Mouse (Mus musculus): ENCODE results near the gene Mapre3. TPM values are rescaled to one million over a fixed set of nuclear protein-coding genes. Genes with fewer than 3 reads are reported as not detected.
A peak's percentile ranks its signal among the peaks of the same experiment; 100 is the strongest.

Mapre3 gene
- total and polyA plus RNA-seq, 3 experiments = 0.28 to 2.3 (median 1.6) TPM

GRCm38 (mm10) chr5:30915456-30915855, 101.0 kb downstream of the Mapre3 start:
- no peak for DNase-seq (ENCODE audit: extremely low read depth)
- in situ Hi-C loops (cut with MboI; ENCODE audit: low pct_ligation_motif_present, low pct_unique_long_range_greater_than_20kb, low sequenced_read_pairs) (no loop called here), dilution Hi-C loops (cut with MboI; ENCODE audit: extremely low pct_ligation_motif_present, extremely low pct_unique_long_range_greater_than_20kb, low sequenced_read_pairs) (no loop called here)

More at GRCm38 (mm10) chr5:30915456-30915855, 101.0 kb downstream of the Mapre3 start:
- H3K4me1 ChIP-seq (ENCODE audit: control insufficient read depth in 1 of 2, insufficient read depth in 2 of 2) = peaks cover 7 to 21% of the 10 kb centered on the region in 2 experiments
- peaks cover 45% of the 10 kb centered on the region for H3K27me3 ChIP-seq (replicated peaks)
- H3K79me2 ChIP-seq (replicated peaks; ENCODE audit: control insufficient read depth, extremely low read depth, insufficient read depth, poor library complexity, severe bottlenecking) = no peaks in the 10 kb centered on the region
- H3K4me3 ChIP-seq (replicated peaks in 1 of 3; ENCODE audit: low read depth in 2 of 3, low read length in 2 of 3, poor library complexity in 1 of 3) = no peak overlapping the region
- H3K4me2 ChIP-seq (ENCODE audit: insufficient read depth, low read depth, poor library complexity, severe bottlenecking) = no peak overlapping the region
- no peaks in the 10 kb centered on the region for H3K9me3 ChIP-seq (replicated peaks; ENCODE audit: low read length)
- no peaks in the 10 kb centered on the region for H3K36me3 ChIP-seq (replicated peaks in 1 of 2; ENCODE audit: control insufficient read depth in 1 of 2, insufficient read depth in 1 of 2, low read length in 1 of 2)
- no peak overlapping the region for H3K27ac ChIP-seq (ENCODE audit: insufficient read depth, low read depth)
- TF ChIP-seq MXI1 (IDR thresholded peaks at IDR 0.05; ENCODE audit: low read depth, low read length) (no peak), MEF2A (IDR thresholded peaks at IDR 0.05; ENCODE audit: borderline replicate concordance, low read depth, low read length) (0 out of 2 replicates have a peak, but pooled peaks have one; percentile 2)
- no peak overlapping the region for H3K9ac ChIP-seq (ENCODE audit: insufficient read depth, low read depth)

Other genes with a start within 250 kb of the Mapre3 start
- not detected in 2 replicates for gene Kcnk3, start 226.5 kb upstream of the Mapre3 start, total RNA-seq (2012; rRNA removed)
- gene Kcnk3, start 226.5 kb upstream of the Mapre3 start, total RNA-seq (2014; rRNA removed) = not detected in 2 replicates
- not detected in 2 replicates for gene Kcnk3, start 226.5 kb upstream of the Mapre3 start, polyA plus RNA-seq (2012; ENCODE audit: insufficient read length, low read depth)
- 8.9 and 10.5 TPM in 2 replicates for gene Slc35f6, start 166.7 kb upstream of the Mapre3 start, total RNA-seq (2012; rRNA removed)
- gene Slc35f6, start 166.7 kb upstream of the Mapre3 start, total RNA-seq (2014; rRNA removed) = 8.0 and 9.5 TPM in 2 replicates
- gene Slc35f6, start 166.7 kb upstream of the Mapre3 start, polyA plus RNA-seq (2012; ENCODE audit: insufficient read length, low read depth) = 9.0 and 9.4 TPM in 2 replicates
- gene Cenpa, start 147.9 kb upstream of the Mapre3 start, total RNA-seq (2012; rRNA removed) = 89.4 and 99.1 TPM in 2 replicates
- 125 and 138 TPM in 2 replicates for gene Cenpa, start 147.9 kb upstream of the Mapre3 start, total RNA-seq (2014; rRNA removed)
- gene Cenpa, start 147.9 kb upstream of the Mapre3 start, polyA plus RNA-seq (2012; ENCODE audit: insufficient read length, low read depth) = 143 and 163 TPM in 2 replicates
- gene Dpysl5, start 103.1 kb upstream of the Mapre3 start, total RNA-seq (2012; rRNA removed) = 0.21 TPM in 1 of 2 replicates, not detected in the other
- gene Dpysl5, start 103.1 kb upstream of the Mapre3 start, total RNA-seq (2014; rRNA removed) = not detected in 2 replicates
- not detected in 2 replicates for gene Dpysl5, start 103.1 kb upstream of the Mapre3 start, polyA plus RNA-seq (2012; ENCODE audit: insufficient read length, low read depth)
- gene Tmem214, start 53.4 kb downstream of the Mapre3 start, total RNA-seq (2012; rRNA removed) = 31.9 and 36.7 TPM in 2 replicates
- gene Tmem214, start 53.4 kb downstream of the Mapre3 start, total RNA-seq (2014; rRNA removed) = 25.2 and 28.3 TPM in 2 replicates
- gene Tmem214, start 53.4 kb downstream of the Mapre3 start, polyA plus RNA-seq (2012; ENCODE audit: insufficient read length, low read depth) = 28.0 and 35.3 TPM in 2 replicates
- gene Agbl5, start 74.1 kb downstream of the Mapre3 start, total RNA-seq (2012; rRNA removed) = 8.0 and 9.3 TPM in 2 replicates
- gene Agbl5, start 74.1 kb downstream of the Mapre3 start, total RNA-seq (2014; rRNA removed) = 3.5 and 4.1 TPM in 2 replicates
- 8.4 and 11.6 TPM in 2 replicates for gene Agbl5, start 74.1 kb downstream of the Mapre3 start, polyA plus RNA-seq (2012; ENCODE audit: insufficient read length, low read depth)
- 181 and 244 TPM in 2 replicates for gene Ost4, start 93.1 kb downstream of the Mapre3 start, total RNA-seq (2012; rRNA removed)
- gene Ost4, start 93.1 kb downstream of the Mapre3 start, total RNA-seq (2014; rRNA removed) = 221 and 263 TPM in 2 replicates
- 312 and 330 TPM in 2 replicates for gene Ost4, start 93.1 kb downstream of the Mapre3 start, polyA plus RNA-seq (2012; ENCODE audit: insufficient read length, low read depth)
- 0.34 TPM in 2 replicates for gene Emilin1, start 98.8 kb downstream of the Mapre3 start, total RNA-seq (2012; rRNA removed)
- 0.05 and 0.11 TPM in 2 replicates for gene Emilin1, start 98.8 kb downstream of the Mapre3 start, total RNA-seq (2014; rRNA removed)
- gene Emilin1, start 98.8 kb downstream of the Mapre3 start, polyA plus RNA-seq (2012; ENCODE audit: insufficient read length, low read depth) = 0.33 and 0.63 TPM in 2 replicates
- 3.7 and 5.7 TPM in 2 replicates for gene Khk, start 106.8 kb downstream of the Mapre3 start, total RNA-seq (2012; rRNA removed)
- 1.9 and 2.5 TPM in 2 replicates for gene Khk, start 106.8 kb downstream of the Mapre3 start, total RNA-seq (2014; rRNA removed)
- gene Khk, start 106.8 kb downstream of the Mapre3 start, polyA plus RNA-seq (2012; ENCODE audit: insufficient read length, low read depth) = 2.9 and 3.7 TPM in 2 replicates
- not detected in 2 replicates for gene Cgref1, start 130.9 kb downstream of the Mapre3 start, total RNA-seq (2012; rRNA removed)
- gene Cgref1, start 130.9 kb downstream of the Mapre3 start, total RNA-seq (2014; rRNA removed) = not detected in 2 replicates
- gene Cgref1, start 130.9 kb downstream of the Mapre3 start, polyA plus RNA-seq (2012; ENCODE audit: insufficient read length, low read depth) = not detected in 2 replicates
- 96.5 and 99.8 TPM in 2 replicates for gene Preb, start 145.7 kb downstream of the Mapre3 start, total RNA-seq (2012; rRNA removed)
- 70.9 and 87.3 TPM in 2 replicates for gene Preb, start 145.7 kb downstream of the Mapre3 start, total RNA-seq (2014; rRNA removed)
- gene Preb, start 145.7 kb downstream of the Mapre3 start, polyA plus RNA-seq (2012; ENCODE audit: insufficient read length, low read depth) = 143 and 145 TPM in 2 replicates
- gene Tcf23, start 154.0 kb downstream of the Mapre3 start, total RNA-seq (2012; rRNA removed) = not detected in 2 replicates
- not detected in 2 replicates for gene Tcf23, start 154.0 kb downstream of the Mapre3 start, total RNA-seq (2014; rRNA removed)
- gene Tcf23, start 154.0 kb downstream of the Mapre3 start, polyA plus RNA-seq (2012; ENCODE audit: insufficient read length, low read depth) = not detected in 2 replicates
- 48.8 and 58.0 TPM in 2 replicates for gene Atraid, start 233.7 kb downstream of the Mapre3 start, total RNA-seq (2012; rRNA removed)
- gene Atraid, start 233.7 kb downstream of the Mapre3 start, total RNA-seq (2014; rRNA removed) = 88.7 TPM in 2 replicates
- gene Atraid, start 233.7 kb downstream of the Mapre3 start, polyA plus RNA-seq (2012; ENCODE audit: insufficient read length, low read depth) = 52.7 and 60.1 TPM in 2 replicates
- gene Slc5a6, start 234.3 kb downstream of the Mapre3 start, total RNA-seq (2012; rRNA removed) = 10.9 and 15.4 TPM in 2 replicates
- 8.9 and 9.0 TPM in 2 replicates for gene Slc5a6, start 234.3 kb downstream of the Mapre3 start, total RNA-seq (2014; rRNA removed)
- 17.1 and 18.6 TPM in 2 replicates for gene Slc5a6, start 234.3 kb downstream of the Mapre3 start, polyA plus RNA-seq (2012; ENCODE audit: insufficient read length, low read depth)
- 106 and 135 TPM in 2 replicates for gene Cad, start 240.1 kb downstream of the Mapre3 start, total RNA-seq (2012; rRNA removed)
- gene Cad, start 240.1 kb downstream of the Mapre3 start, total RNA-seq (2014; rRNA removed) = 43.1 and 44.3 TPM in 2 replicates
- gene Cad, start 240.1 kb downstream of the Mapre3 start, polyA plus RNA-seq (2012; ENCODE audit: insufficient read length, low read depth) = 108 and 123 TPM in 2 replicates

All from CH12.LX (cell line).